Mouse (Mus musculus): ENCODE data around the gene Pnkp. TPM values are rescaled to one million over a fixed set of nuclear protein-coding genes. Genes with fewer than 3 reads are reported as not detected.
A peak's percentile ranks its signal among the peaks of the same experiment; 100 is the strongest.

The Pnkp gene
- total RNA-seq, 1 experiment from 2014 or later, result 89.5 TPM

- no peak for ATAC-seq (replicated peaks; ENCODE audit: insufficient number of reproducible peaks, low FRiP score, low TSS enrichment, poor library complexity, severe bottlenecking)
These were observed 34.7 kb downstream of the Pnkp start for GRCm38 (mm10) chr7:44891611-44892010.

GRCm38 (mm10) chr7:44892276-44892921 is 35.5 kb downstream of the Pnkp start, which contains the start of gene Med25:
Gene Med25, minus strand, starts transcription at chr7:44892712.
- peak; percentile 44 for ATAC-seq (replicated peaks; ENCODE audit: insufficient number of reproducible peaks, low FRiP score, low TSS enrichment, poor library complexity, severe bottlenecking)

- no peak for ATAC-seq (replicated peaks; ENCODE audit: insufficient number of reproducible peaks, low FRiP score, low TSS enrichment, poor library complexity, severe bottlenecking)
These were observed 36.3 kb downstream of the Pnkp start for GRCm38 (mm10) chr7:44893197-44893596.

GRCm38 (mm10) chr7:44894175-44894574 is 37.2 kb downstream of the Pnkp start:
- ATAC-seq (replicated peaks; ENCODE audit: insufficient number of reproducible peaks, low FRiP score, low TSS enrichment, poor library complexity, severe bottlenecking), result no peak

GRCm38 (mm10) chr7:44895206-44895592 is 38.3 kb downstream of the Pnkp start:
- no peak for ATAC-seq (replicated peaks; ENCODE audit: insufficient number of reproducible peaks, low FRiP score, low TSS enrichment, poor library complexity, severe bottlenecking)

GRCm38 (mm10) chr7:44895593-44896434 is 38.9 kb downstream of the Pnkp start, which contains the start of gene Fuz:
Gene Fuz, plus strand, starts transcription at chr7:44896079.
- peak; percentile 79 for ATAC-seq (replicated peaks; ENCODE audit: insufficient number of reproducible peaks, low FRiP score, low TSS enrichment, poor library complexity, severe bottlenecking)

- ATAC-seq (replicated peaks; ENCODE audit: insufficient number of reproducible peaks, low FRiP score, low TSS enrichment, poor library complexity, severe bottlenecking), result no peak
These were observed 39.6 kb downstream of the Pnkp start for GRCm38 (mm10) chr7:44896499-44896898.

GRCm38 (mm10) chr7:44898607-44899006 is 41.7 kb downstream of the Pnkp start:
- ATAC-seq (replicated peaks; ENCODE audit: insufficient number of reproducible peaks, low FRiP score, low TSS enrichment, poor library complexity, severe bottlenecking), result no peak

GRCm38 (mm10) chr7:44900632-44901031 is 43.7 kb downstream of the Pnkp start:
- no peak for ATAC-seq (replicated peaks; ENCODE audit: insufficient number of reproducible peaks, low FRiP score, low TSS enrichment, poor library complexity, severe bottlenecking)

GRCm38 (mm10) chr7:44901230-44901722 is 44.3 kb downstream of the Pnkp start:
- no peak for ATAC-seq (replicated peaks; ENCODE audit: insufficient number of reproducible peaks, low FRiP score, low TSS enrichment, poor library complexity, severe bottlenecking)

- ATAC-seq (replicated peaks; ENCODE audit: insufficient number of reproducible peaks, low FRiP score, low TSS enrichment, poor library complexity, severe bottlenecking), result no peak
These were observed 48.5 kb downstream of the Pnkp start for GRCm38 (mm10) chr7:44905430-44905829.

- ATAC-seq (replicated peaks; ENCODE audit: insufficient number of reproducible peaks, low FRiP score, low TSS enrichment, poor library complexity, severe bottlenecking), result no peak
These were observed 52.0 kb downstream of the Pnkp start for GRCm38 (mm10) chr7:44908706-44909476.

Other genes with a start within 250 kb of the Pnkp start
- not detected in 3 replicates for gene Myh14, start 186.3 kb upstream of the Pnkp start, total RNA-seq (2017)
- gene Izumo2, start 148.4 kb upstream of the Pnkp start, total RNA-seq (2017), result not detected in 3 replicates
- gene Vrk3, start 108.7 kb upstream of the Pnkp start, total RNA-seq (2017), result 33.2 to 49.0 TPM (median 42.5 TPM) in 3 replicates
- gene Zfp473, start 106.1 kb upstream of the Pnkp start, total RNA-seq (2017), result 0.75 to 2.0 TPM (median 1.0 TPM) in 3 replicates
- 34.3 to 35.3 TPM (median 35.2 TPM) in 3 replicates for gene Nup62, start 41.1 kb upstream of the Pnkp start, total RNA-seq (2017)
- gene Il4i1, start 40.8 kb upstream of the Pnkp start, total RNA-seq (2017), result 1.1 to 5.2 TPM (median 3.7 TPM) in 3 replicates
- 1.1 to 2.8 TPM (median 2.8 TPM) in 3 replicates for gene Atf5, start 40.5 kb upstream of the Pnkp start, total RNA-seq (2017)
- 11.6 to 33.0 TPM (median 13.0 TPM) in 3 replicates for gene Akt1s1, start 8.1 kb upstream of the Pnkp start, total RNA-seq (2017)
- 33.8 to 69.8 TPM (median 57.7 TPM) in 3 replicates for gene Tbc1d17, start 8.1 kb upstream of the Pnkp start, total RNA-seq (2017)
- 7.2 to 11.9 TPM (median 7.4 TPM) in 3 replicates for gene Ptov1, start 12.6 kb downstream of the Pnkp start, total RNA-seq (2017)
- gene Med25, start 35.6 kb downstream of the Pnkp start, total RNA-seq (2017), result 8.2 to 15.1 TPM (median 8.9 TPM) in 3 replicates
- gene Fuz, start 38.9 kb downstream of the Pnkp start, total RNA-seq (2017), result 10.8 to 19.1 TPM (median 16.1 TPM) in 3 replicates
- gene Ap2a1, start 72.4 kb downstream of the Pnkp start, total RNA-seq (2017), result 10.3 to 21.7 TPM (median 21.0 TPM) in 3 replicates
- not detected in 3 replicates for gene Tsks, start 86.1 kb downstream of the Pnkp start, total RNA-seq (2017)
- gene Cpt1c, start 117.7 kb downstream of the Pnkp start, total RNA-seq (2017), result not detected in 3 replicates
- gene Prmt1, start 129.4 kb downstream of the Pnkp start, total RNA-seq (2017), result 57.2 to 80.2 TPM (median 58.1 TPM) in 3 replicates
- 83.1 to 122 TPM (median 104 TPM) in 3 replicates for gene Irf3, start 140.5 kb downstream of the Pnkp start, total RNA-seq (2017)
- gene Bcl2l12, start 141.6 kb downstream of the Pnkp start, total RNA-seq (2017), result 2.7 to 13.0 TPM (median 7.7 TPM) in 3 replicates
- 15.3 to 21.1 TPM (median 16.7 TPM) in 3 replicates for gene Scaf1, start 159.2 kb downstream of the Pnkp start, total RNA-seq (2017)
- gene Rras, start 160.8 kb downstream of the Pnkp start, total RNA-seq (2017), result 43.0 to 51.7 TPM (median 49.7 TPM) in 3 replicates
- gene Prr12, start 195.7 kb downstream of the Pnkp start, total RNA-seq (2017), result 1.6 to 5.0 TPM (median 2.0 TPM) in 3 replicates
- gene Nosip, start 205.3 kb downstream of the Pnkp start, total RNA-seq (2017), result 45.8 to 57.3 TPM (median 52.8 TPM) in 3 replicates
- 1.5 to 12.8 TPM (median 3.7 TPM) in 3 replicates for gene Prrg2, start 205.5 kb downstream of the Pnkp start, total RNA-seq (2017)
- gene Rcn3, start 235.1 kb downstream of the Pnkp start, total RNA-seq (2017), result 6.2 to 20.1 TPM (median 15.3 TPM) in 3 replicates
- 74.9 to 100 TPM (median 91.0 TPM) in 3 replicates for gene Fcgrt, start 246.7 kb downstream of the Pnkp start, total RNA-seq (2017)

All from monocyte, adult 5-6 weeks (primary cell).